Comparison of ENCODE assay signal across 7 mouse cellular contexts in the genomic region with DNA sequence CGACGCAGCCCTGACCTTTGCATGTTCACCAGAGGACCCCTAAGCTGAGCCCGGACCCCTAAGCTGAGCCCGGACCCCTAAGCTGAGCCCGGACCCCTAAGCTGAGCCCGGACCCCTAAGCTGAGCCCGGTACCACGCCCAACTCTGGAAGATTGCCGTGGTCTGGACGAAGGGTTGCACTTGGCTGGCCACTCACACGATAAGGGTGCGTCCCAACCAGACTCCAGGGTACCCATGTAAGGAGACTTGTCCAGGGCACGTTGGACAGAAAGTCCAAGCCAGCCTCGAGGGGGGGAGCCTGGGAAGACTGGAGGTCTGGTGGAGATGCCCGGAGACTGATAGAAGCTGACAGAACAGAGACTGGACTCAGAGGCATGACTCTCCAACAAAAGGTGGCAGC. TPM values are rescaled to one million over a fixed set of nuclear protein-coding genes. Genes with fewer than 3 reads are reported as not detected.
DNase-seq lines count a peak whose midpoint lies in the region; ATAC-seq and TF ChIP-seq lines count a peak whose summit lies in the region.

No protein-coding gene starts in this region.

- H3K27ac ChIP-seq in heart, embryonic 13.5 days (replicated peaks) = no peak overlapping the region
- no peak overlapping the region for H3K27ac ChIP-seq in lung, embryonic 14.5 days (ENCODE audit: low read depth)

- DNase-seq in MN1 (ENCODE audit: low spot score) = peak; percentile 34
- no peak for DNase-seq in lung, embryonic 14.5 days
- DNase-seq in spleen, postnatal 36 days (ENCODE audit: low spot score in 2 of 2) = no peak
- DNase-seq in B cell, adult 2 months = no peak
- DNase-seq in urinary bladder, postnatal 25 days (ENCODE audit: low spot score) = no peak

- no peaks in the 10 kb centered on the region for H3K9me3 ChIP-seq in E14TG2a.4 (ENCODE audit: low read length)
- H3K9me3 ChIP-seq in heart, embryonic 13.5 days = no peaks in the 10 kb centered on the region
- no peaks in the 10 kb centered on the region for H3K9me3 ChIP-seq in lung, embryonic 14.5 days (ENCODE audit: low read depth, low read length)

- H3K4me2 ChIP-seq in heart, embryonic 13.5 days = peak overlapping the region; percentile 99
- H3K4me2 ChIP-seq in lung, embryonic 14.5 days = peak overlapping the region; percentile 99

- peak overlapping the region; percentile 82; the same call in 1 of the 2 replicates for H3K4me3 ChIP-seq in E14TG2a.4 (replicated peaks; ENCODE audit: low read length)
- H3K4me3 ChIP-seq in heart, embryonic 13.5 days = peak overlapping the region; percentile 66
- H3K4me3 ChIP-seq in lung, embryonic 14.5 days (ENCODE audit: low read depth, low read length) = peak overlapping the region; percentile 52

- no peaks in the 10 kb centered on the region for H3K36me3 ChIP-seq in E14TG2a.4 (ENCODE audit: insufficient read depth, low read length)
- H3K36me3 ChIP-seq in heart, embryonic 13.5 days = no peaks in the 10 kb centered on the region
- no peaks in the 10 kb centered on the region for H3K36me3 ChIP-seq in lung, embryonic 14.5 days (ENCODE audit: insufficient read depth)

- WGBS in heart, embryonic 13.5 days = 18% methylated on average over 15 of the region's 15 CpGs
- 21% methylated on average over 15 of the region's 15 CpGs for WGBS in lung, embryonic 14.5 days

- no peak for ATAC-seq in heart, embryonic 13.5 days (ENCODE audit: extremely low read depth, insufficient number of reproducible peaks, low FRiP score, low TSS enrichment)
- no peak for ATAC-seq in lung, embryonic 14.5 days (ENCODE audit: insufficient read depth)

- peaks cover 79% of the 10 kb centered on the region for H3K27me3 ChIP-seq in E14TG2a.4 (ENCODE audit: insufficient read depth, low read length)
- H3K27me3 ChIP-seq in heart, embryonic 13.5 days (replicated peaks) = peaks cover 62% of the 10 kb centered on the region
- H3K27me3 ChIP-seq in lung, embryonic 14.5 days (ENCODE audit: insufficient read depth, low read length) = peaks cover 29% of the 10 kb centered on the region

- peak overlapping the region; percentile 82 for H3K9ac ChIP-seq in heart, embryonic 13.5 days
- H3K9ac ChIP-seq in lung, embryonic 14.5 days = no peak overlapping the region

- peaks cover 15% of the 10 kb centered on the region for H3K4me1 ChIP-seq in E14TG2a.4 (replicated peaks; ENCODE audit: low read depth, low read length)
- peaks cover 43% of the 10 kb centered on the region for H3K4me1 ChIP-seq in heart, embryonic 13.5 days
- H3K4me1 ChIP-seq in lung, embryonic 14.5 days (ENCODE audit: insufficient read depth) = peaks cover 5% of the 10 kb centered on the region; the same call in 1 of the 2 replicates

- no peak for TF ChIP-seq CTCF in E14TG2a.4 (conservative IDR thresholded peaks at IDR 0.05; ENCODE audit: low read length)
- no peak for TF ChIP-seq CTCF in lung, embryonic 14.5 days (IDR thresholded peaks at IDR 0.05; ENCODE audit: low read depth)

RNA-seq across cellular contexts. Expression of a gene that starts 5.2 kb away (rescaled TPM):
- polyA plus RNA-seq in heart, embryonic 13.5 days (2015; fragmentation: Nextera tagmentation; extraction: Ambion mirVana) = 2.6 and 3.6 TPM in 2 replicates
- polyA plus RNA-seq in lung, embryonic 14.5 days (2014; fragmentation: Nextera tagmentation; extraction: Ambion mirVana) = 1.2 and 1.4 TPM in 2 replicates

RNA-seq across cellular contexts. Expression of a gene that starts 21.5 kb away (rescaled TPM):
- polyA plus RNA-seq in heart, embryonic 13.5 days (2015; fragmentation: Nextera tagmentation; extraction: Ambion mirVana) = 5.9 and 6.4 TPM in 2 replicates
- 10.9 and 11.7 TPM in 2 replicates for polyA plus RNA-seq in lung, embryonic 14.5 days (2014; fragmentation: Nextera tagmentation; extraction: Ambion mirVana)
